Mouse (Mus musculus) kidney, adult 9 months (tissue): ENCODE results near the gene Lrba.
A peak's percentile ranks its signal among the peaks of the same experiment; 100 is the strongest.

Experiments
- DNase-seq: peaks from one replicate; pipeline ENCODE4 v3.0.0; 2022

Lrba gene

GRCm38 (mm10) chr3:86522880-86523505 is 298.5 kb downstream of the Lrba start:
- DNase-seq = no peak

GRCm38 (mm10) chr3:86531531-86532269 is 307.2 kb downstream of the Lrba start:
- DNase-seq = no peak

- no peak for DNase-seq
These were observed 312.3 kb downstream of the Lrba start for GRCm38 (mm10) chr3:86536751-86537150.

- DNase-seq = no peak
These were observed 314.4 kb downstream of the Lrba start for GRCm38 (mm10) chr3:86538645-86539554.

- peak; percentile 14 for DNase-seq
These were observed 315.2 kb downstream of the Lrba start for GRCm38 (mm10) chr3:86539555-86540168.

GRCm38 (mm10) chr3:86541074-86541614 is 316.7 kb downstream of the Lrba start:
- no peak for DNase-seq

GRCm38 (mm10) chr3:86541863-86542397 is 317.4 kb downstream of the Lrba start:
- no peak for DNase-seq

GRCm38 (mm10) chr3:86544785-86545184 is 320.3 kb downstream of the Lrba start:
- no peak for DNase-seq

- no peak for DNase-seq
These were observed 321.5 kb downstream of the Lrba start for GRCm38 (mm10) chr3:86545945-86546344.

- peak; percentile 52 for DNase-seq
These were observed 322.2 kb downstream of the Lrba start for GRCm38 (mm10) chr3:86546471-86547250.

- no peak for DNase-seq
These were observed 322.8 kb downstream of the Lrba start for GRCm38 (mm10) chr3:86547251-86547791.

- DNase-seq = no peak
These were observed 323.9 kb downstream of the Lrba start, which contains the start of gene Mab21l2 for GRCm38 (mm10) chr3:86548091-86549015. Mab21l2 (minus strand) TSS chr3:86548629.

GRCm38 (mm10) chr3:86550301-86551010 is 326.0 kb downstream of the Lrba start:
- DNase-seq = no peak

GRCm38 (mm10) chr3:86551011-86551728 is 326.7 kb downstream of the Lrba start:
- DNase-seq = no peak

GRCm38 (mm10) chr3:86552170-86552569 is 327.7 kb downstream of the Lrba start:
- DNase-seq = no peak

- DNase-seq = no peak
These were observed 334.5 kb downstream of the Lrba start for GRCm38 (mm10) chr3:86558976-86559375.

GRCm38 (mm10) chr3:86559635-86560034 is 335.2 kb downstream of the Lrba start:
- DNase-seq = no peak

GRCm38 (mm10) chr3:86560281-86561022 is 336.0 kb downstream of the Lrba start:
- no peak for DNase-seq
